Mouse (Mus musculus): ENCODE results near the gene Flt3. TPM values are rescaled to one million over a fixed set of nuclear protein-coding genes. Genes with fewer than 3 reads are reported as not detected.

Flt3 gene
- polyA plus RNA-seq, 1 experiment from 2014 or later, result 0.14 TPM

DNA sequence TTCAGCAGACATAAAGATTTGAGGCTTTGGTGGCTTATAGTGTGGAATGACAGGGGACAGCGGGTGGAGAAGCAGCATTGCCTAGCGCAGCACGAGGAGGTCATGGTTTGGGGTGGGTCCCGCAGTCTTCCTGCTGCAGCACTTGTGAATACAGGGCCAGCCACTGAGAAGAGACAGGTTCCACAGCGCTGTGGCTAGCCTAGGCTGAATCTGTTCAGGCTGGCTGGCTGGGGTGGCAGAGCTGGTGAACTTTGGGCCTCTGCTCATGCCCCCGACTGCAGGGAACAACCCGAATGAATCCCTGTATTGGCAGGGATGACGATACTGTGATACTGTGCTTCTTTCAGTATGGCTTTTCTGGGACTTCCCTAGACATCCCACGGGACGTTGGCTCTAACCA lies 56.4 kb downstream of the Flt3 start:
- Histone ChIP-seq H3K4me2 (no peak overlapping the region), H3K36me3 (no peaks in the 10 kb centered on the region), H3K9me3 (no peaks in the 10 kb centered on the region), H3K27me3 (no peaks in the 10 kb centered on the region), H3K4me1 (no peaks in the 10 kb centered on the region), H3K27ac (no peak overlapping the region), H3K9ac (no peak overlapping the region), H3K4me3 (no peak overlapping the region)
- no peak for ATAC-seq (ENCODE audit: insufficient number of reproducible peaks, low FRiP score, low TSS enrichment, low read depth)
- whole genome bisulfite sequencing, result 84% methylated on average over 10 of the region's 10 CpGs

DNA sequence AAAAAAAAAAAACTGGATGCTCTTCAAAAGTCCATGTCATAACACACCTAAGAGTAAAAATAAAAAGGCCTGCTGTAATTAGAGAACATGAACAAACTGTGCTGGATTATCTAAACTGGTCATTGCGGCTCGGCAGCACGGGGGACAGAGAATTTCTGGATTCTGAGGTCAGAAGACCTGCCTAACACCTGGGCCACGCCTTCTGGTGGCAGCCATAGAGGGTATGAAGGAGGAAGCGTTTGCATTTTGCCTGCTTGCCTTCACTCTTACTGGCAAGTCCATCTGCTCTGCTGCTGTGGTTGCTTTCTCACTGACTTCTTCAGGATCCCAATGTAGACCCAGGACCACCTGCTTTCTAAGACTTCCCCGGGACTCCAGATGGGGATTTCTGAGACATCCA lies 57.4 kb downstream of the Flt3 start:
- H3K27me3 ChIP-seq, result no peaks in the 10 kb centered on the region
- no peak overlapping the region for H3K4me2 ChIP-seq
- no peak for ATAC-seq (ENCODE audit: insufficient number of reproducible peaks, low FRiP score, low TSS enrichment, low read depth)
- no peaks in the 10 kb centered on the region for H3K36me3 ChIP-seq
- H3K4me3 ChIP-seq, result no peak overlapping the region
- no peak overlapping the region for H3K9ac ChIP-seq
- WGBS, result 87% methylated on average over 6 of the region's 6 CpGs
- H3K9me3 ChIP-seq, result no peaks in the 10 kb centered on the region
- no peak overlapping the region for H3K27ac ChIP-seq
- no peaks in the 10 kb centered on the region for H3K4me1 ChIP-seq

DNA sequence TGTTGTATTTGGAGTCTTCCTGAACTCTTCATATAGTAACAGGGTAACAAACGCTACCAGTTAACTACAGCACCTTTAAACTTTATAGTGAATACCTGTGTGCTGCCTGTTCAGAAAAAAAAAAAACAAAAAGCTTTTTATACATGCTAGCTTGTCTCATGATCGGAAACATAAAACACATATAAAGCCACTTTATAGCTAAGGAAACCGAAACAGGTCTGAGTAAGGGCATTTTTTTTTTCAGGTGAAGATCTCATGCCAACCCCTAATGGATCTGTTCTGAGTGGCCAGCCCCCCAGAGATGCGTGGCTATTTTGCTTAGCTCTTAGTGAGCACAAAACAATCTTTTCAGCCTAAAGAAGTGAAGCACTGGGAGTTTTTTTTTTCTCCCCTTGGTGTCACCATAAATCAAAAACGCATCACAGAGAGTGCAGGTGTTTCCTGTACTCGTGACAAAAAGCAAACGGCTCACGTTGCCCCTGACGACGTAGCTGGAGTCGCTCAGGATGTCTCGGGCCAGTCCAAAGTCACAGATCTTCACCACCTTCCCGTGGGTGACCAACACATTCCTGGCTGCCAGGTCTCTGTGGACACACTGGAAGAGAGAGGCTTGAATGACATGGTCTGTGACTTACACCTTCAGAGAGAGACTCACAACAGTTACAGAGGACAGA lies 59.4 kb downstream of the Flt3 start:
- Histone ChIP-seq H3K4me3 (no peak overlapping the region), H3K4me1 (no peaks in the 10 kb centered on the region), H3K36me3 (no peaks in the 10 kb centered on the region), H3K27ac (no peak overlapping the region), H3K4me2 (no peak overlapping the region), H3K9me3 (no peaks in the 10 kb centered on the region), H3K9ac (no peak overlapping the region), H3K27me3 (no peaks in the 10 kb centered on the region)
- no peak for ATAC-seq (ENCODE audit: insufficient number of reproducible peaks, low FRiP score, low TSS enrichment, low read depth)
- WGBS, result 25% methylated on average over 13 of the region's 13 CpGs

- 81% methylated on average over 11 of the region's 11 CpGs for WGBS
- Histone ChIP-seq H3K4me1 (no peaks in the 10 kb centered on the region), H3K27me3 (no peaks in the 10 kb centered on the region), H3K36me3 (no peaks in the 10 kb centered on the region), H3K4me2 (no peak overlapping the region), H3K4me3 (no peak overlapping the region), H3K9me3 (no peaks in the 10 kb centered on the region), H3K9ac (no peak overlapping the region), H3K27ac (no peak overlapping the region)
- ATAC-seq (ENCODE audit: insufficient number of reproducible peaks, low FRiP score, low TSS enrichment, low read depth), result no peak
Measured at GRCm38 (mm10) chr5:147339560-147339959, 60.7 kb downstream of the Flt3 start.

DNA sequence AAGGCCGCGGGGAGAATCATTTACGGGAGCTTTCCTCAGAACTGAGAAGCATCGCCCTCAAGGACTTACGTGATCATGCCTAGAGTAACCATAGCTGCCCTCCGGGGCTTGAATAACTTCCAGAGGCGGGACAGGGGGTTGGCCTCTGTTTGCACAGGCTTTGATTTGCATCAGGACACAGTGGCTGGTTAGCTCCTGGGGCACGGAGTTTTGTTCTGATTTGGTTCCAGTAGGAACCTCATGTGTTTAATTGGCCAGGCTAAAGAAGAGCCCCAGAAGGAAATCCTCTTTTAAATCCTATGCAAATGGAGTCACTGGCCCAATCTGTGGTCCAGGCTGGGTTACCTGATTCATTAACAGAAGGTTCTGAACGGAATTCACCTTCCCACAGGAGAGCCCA lies 61.3 kb downstream of the Flt3 start:
- 61% methylated on average over 9 of the region's 9 CpGs for WGBS
- H3K4me1 ChIP-seq, result no peaks in the 10 kb centered on the region

GRCm38 (mm10) chr5:147332711-147333110 lies 67.6 kb downstream of the Flt3 start:
- Histone ChIP-seq H3K4me1 (no peaks in the 10 kb centered on the region), H3K4me2 (no peak overlapping the region), H3K27me3 (no peaks in the 10 kb centered on the region), H3K36me3 (no peaks in the 10 kb centered on the region), H3K9me3 (no peaks in the 10 kb centered on the region), H3K9ac (no peak overlapping the region), H3K4me3 (no peak overlapping the region), H3K27ac (no peak overlapping the region)
- 34% methylated on average over 7 of the region's 7 CpGs for WGBS
- no peak for ATAC-seq (ENCODE audit: insufficient number of reproducible peaks, low FRiP score, low TSS enrichment, low read depth)

More for the DNA sequence above, 61.3 kb downstream of the Flt3 start:
- no peak overlapping the region for H3K27ac ChIP-seq
- no peak for ATAC-seq (ENCODE audit: insufficient number of reproducible peaks, low FRiP score, low TSS enrichment, low read depth)
- no peaks in the 10 kb centered on the region for H3K27me3 ChIP-seq
- no peaks in the 10 kb centered on the region for H3K36me3 ChIP-seq
- no peak overlapping the region for H3K4me2 ChIP-seq
- H3K9ac ChIP-seq, result no peak overlapping the region
- H3K4me3 ChIP-seq, result no peak overlapping the region
- H3K9me3 ChIP-seq, result no peaks in the 10 kb centered on the region

DNA sequence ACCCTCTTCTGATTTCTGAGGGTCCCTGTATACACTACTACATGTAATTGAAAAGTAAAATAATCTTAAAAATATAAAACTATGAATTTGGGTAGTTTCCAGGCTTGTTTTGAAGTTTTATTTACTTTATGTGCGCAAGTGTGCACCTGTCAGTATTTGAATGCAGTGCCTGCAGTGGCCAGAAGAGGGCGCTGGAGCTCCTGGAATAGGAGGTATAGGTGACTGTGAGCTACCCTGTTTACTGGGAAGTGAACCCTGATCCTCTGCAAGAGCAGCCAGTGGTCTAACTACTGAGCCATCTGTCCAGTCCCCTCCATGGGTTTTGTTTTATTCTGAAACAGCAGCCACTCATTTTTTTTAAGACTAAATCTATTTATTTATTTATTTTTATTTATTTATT lies 68.7 kb downstream of the Flt3 start:
- H3K9me3 ChIP-seq, result no peaks in the 10 kb centered on the region
- H3K4me3 ChIP-seq, result no peak overlapping the region
- no peak overlapping the region for H3K9ac ChIP-seq
- H3K27ac ChIP-seq, result no peak overlapping the region
- ATAC-seq (ENCODE audit: insufficient number of reproducible peaks, low FRiP score, low TSS enrichment, low read depth), result no peak
- no peaks in the 10 kb centered on the region for H3K4me1 ChIP-seq
- WGBS, result 43% methylated on average over 2 of the region's 2 CpGs
- H3K4me2 ChIP-seq, result no peak overlapping the region
- no peaks in the 10 kb centered on the region for H3K27me3 ChIP-seq
- H3K36me3 ChIP-seq, result no peaks in the 10 kb centered on the region

- no peak overlapping the region for H3K9ac ChIP-seq
- no peak overlapping the region for H3K27ac ChIP-seq
- WGBS, result 85% methylated on average over 11 of the region's 11 CpGs
Measured at GRCm38 (mm10) chr5:147329946-147330345, 70.3 kb downstream of the Flt3 start.

DNA sequence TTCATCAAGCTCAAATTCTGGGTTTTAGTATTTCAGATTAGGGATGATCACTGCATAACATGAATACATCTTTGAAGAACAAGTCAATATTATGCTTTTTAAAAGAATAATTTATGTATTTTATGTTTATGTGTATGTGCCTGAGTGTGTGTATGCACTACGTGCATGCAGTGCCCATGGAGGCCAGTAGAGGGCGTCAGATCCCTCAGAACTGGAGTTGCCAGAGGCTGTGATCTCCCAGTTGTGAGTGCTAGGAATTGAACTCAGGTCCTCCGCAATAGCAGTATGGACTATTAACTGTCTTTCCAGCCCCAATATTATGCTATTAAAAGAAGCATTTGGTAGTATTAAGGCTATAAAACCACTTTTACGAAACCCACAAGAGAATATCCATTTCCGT lies 72.7 kb downstream of the Flt3 start:
- no peaks in the 10 kb centered on the region for H3K9me3 ChIP-seq
- 73% methylated on average over 5 of the region's 5 CpGs for WGBS
- H3K4me3 ChIP-seq, result no peak overlapping the region
- H3K36me3 ChIP-seq, result no peaks in the 10 kb centered on the region
- H3K4me2 ChIP-seq, result no peak overlapping the region
- ATAC-seq (ENCODE audit: insufficient number of reproducible peaks, low FRiP score, low TSS enrichment, low read depth), result no peak
- peaks cover 7% of the 10 kb centered on the region for H3K27me3 ChIP-seq
- H3K9ac ChIP-seq, result no peak overlapping the region
- H3K4me1 ChIP-seq, result no peaks in the 10 kb centered on the region
- H3K27ac ChIP-seq, result no peak overlapping the region

More at GRCm38 (mm10) chr5:147329946-147330345, 70.3 kb downstream of the Flt3 start:
- no peaks in the 10 kb centered on the region for H3K4me1 ChIP-seq
- H3K36me3 ChIP-seq, result no peaks in the 10 kb centered on the region
- no peak overlapping the region for H3K4me2 ChIP-seq
- H3K27me3 ChIP-seq, result no peaks in the 10 kb centered on the region
- ATAC-seq (ENCODE audit: insufficient number of reproducible peaks, low FRiP score, low TSS enrichment, low read depth), result no peak
- H3K4me3 ChIP-seq, result no peak overlapping the region
- H3K9me3 ChIP-seq, result no peaks in the 10 kb centered on the region

DNA sequence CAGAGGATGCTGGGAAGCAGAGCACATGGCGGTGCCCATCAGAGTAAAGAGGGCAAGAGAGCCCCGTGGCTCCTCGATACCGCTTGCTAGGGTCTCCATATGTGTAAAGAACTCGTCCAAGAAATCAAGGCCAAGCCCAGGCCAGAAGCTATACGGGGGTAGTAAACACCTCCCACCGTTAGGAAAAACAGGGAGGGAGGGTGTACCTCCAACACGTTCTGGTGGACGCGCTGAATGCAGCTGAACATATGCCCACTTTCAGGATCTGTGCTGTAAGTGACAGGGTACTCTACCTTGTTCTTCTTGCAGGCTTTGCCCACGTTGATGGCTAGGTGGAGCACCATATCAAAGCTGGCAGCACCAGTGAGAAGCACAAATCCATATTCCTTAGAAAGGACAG lies 74.4 kb downstream of the Flt3 start:
- Histone ChIP-seq H3K27me3 (peaks cover 24% of the 10 kb centered on the region), H3K4me2 (no peak overlapping the region), H3K36me3 (no peaks in the 10 kb centered on the region), H3K9me3 (no peaks in the 10 kb centered on the region), H3K9ac (no peak overlapping the region), H3K27ac (no peak overlapping the region), H3K4me3 (no peak overlapping the region), H3K4me1 (no peaks in the 10 kb centered on the region)
- ATAC-seq (ENCODE audit: insufficient number of reproducible peaks, low FRiP score, low TSS enrichment, low read depth), result no peak
- WGBS, result 69% methylated on average over 11 of the region's 11 CpGs

- peaks cover 43% of the 10 kb centered on the region for H3K27me3 ChIP-seq
- H3K36me3 ChIP-seq, result no peaks in the 10 kb centered on the region
- 12% methylated on average over 17 of the region's 17 CpGs for WGBS
- H3K9ac ChIP-seq, result no peak overlapping the region
- no peak overlapping the region for H3K27ac ChIP-seq
- no peak for ATAC-seq (ENCODE audit: insufficient number of reproducible peaks, low FRiP score, low TSS enrichment, low read depth)
- no peak overlapping the region for H3K4me3 ChIP-seq
- no peaks in the 10 kb centered on the region for H3K9me3 ChIP-seq
- H3K4me1 ChIP-seq, result no peaks in the 10 kb centered on the region
- no peak overlapping the region for H3K4me2 ChIP-seq
Measured at GRCm38 (mm10) chr5:147323237-147323917, 76.9 kb downstream of the Flt3 start.

- Histone ChIP-seq H3K9me3 (no peaks in the 10 kb centered on the region), H3K4me1 (no peaks in the 10 kb centered on the region), H3K4me3 (no peak within 1 kb of the TSS), H3K36me3 (no peaks in the 10 kb centered on the region), H3K4me2 (no peak within 1 kb of the TSS), H3K9ac (no peak within 1 kb of the TSS), H3K27me3 (peaks cover 54% of the 10 kb centered on the region), H3K27ac (no peak within 1 kb of the TSS)
- ATAC-seq (ENCODE audit: insufficient number of reproducible peaks, low FRiP score, low TSS enrichment, low read depth), result no peak
- WGBS, result 73% methylated on average over 8 of the region's 8 CpGs
Measured at GRCm38 (mm10) chr5:147322183-147322582, 78.1 kb downstream of the Flt3 start, which contains the start of gene Urad. Gene Urad (minus strand): TSS chr5:147322440.
